Mouse (Mus musculus) C2C12 (cell line): ENCODE measurements around the gene Pbxip1. TPM values are rescaled to one million over a fixed set of nuclear protein-coding genes. Genes with fewer than 3 reads are reported as not detected.

Source experiments
- H3K27me3 ChIP-seq: one replicate; pipeline ENCODE4 v1.6.1; 2011; ENCODE audit not compliant: control insufficient read depth, insufficient read depth, insufficient read length
- H3K36me3 ChIP-seq: one replicate; pipeline ENCODE4 v1.6.1; 2011; ENCODE audit not compliant: control insufficient read depth, insufficient read depth
- H3K4me3 ChIP-seq: one replicate; pipeline ENCODE4 v1.5.1; 2011; ENCODE audit warnings: mild to moderate bottlenecking, control low read depth; ENCODE audit not compliant: poor library complexity, insufficient read depth, severe bottlenecking
- H3K79me2 ChIP-seq: one replicate; pipeline ENCODE4 v1.6.1; 2011; ENCODE audit not compliant: control insufficient read depth, insufficient read depth
- H3K79me3 ChIP-seq: one replicate; pipeline ENCODE4 v1.6.1; 2011; ENCODE audit warnings: low read depth, control low read depth
- H3ac ChIP-seq: one replicate; pipeline ENCODE3; 2011; ENCODE audit warnings: low read depth; ENCODE audit not compliant: control insufficient read depth, insufficient read length
- CEBPB ChIP-seq: IDR thresholded peaks from one replicate; pipeline ENCODE4 v1.6.1; 2011; ENCODE audit warnings: low read depth, mild to moderate bottlenecking, control low read depth, moderate library complexity
- CTCF ChIP-seq: IDR thresholded peaks from one replicate; pipeline ENCODE4 v1.5.1; 2011; ENCODE audit not compliant: control insufficient read depth, insufficient read depth, insufficient read length
- FOSL1 ChIP-seq: IDR thresholded peaks from one replicate; pipeline ENCODE4 v1.8.0; 2011; ENCODE audit warnings: mild to moderate bottlenecking, low read length; ENCODE audit not compliant: poor library complexity, insufficient read depth, severe bottlenecking
- MAX ChIP-seq: IDR thresholded peaks from one replicate; pipeline ENCODE4 v1.6.1; 2011; ENCODE audit warnings: mild to moderate bottlenecking, control low read depth
- MYOD1 ChIP-seq: IDR thresholded peaks from one replicate; pipeline ENCODE4 v1.6.1; 2011; ENCODE audit warnings: low read depth; ENCODE audit not compliant: control insufficient read depth, insufficient read length
- MYOG ChIP-seq: IDR thresholded peaks from one replicate; pipeline ENCODE4 v1.6.1; 2011; ENCODE audit not compliant: control insufficient read depth, insufficient read length; ENCODE audit errors: extremely low read depth
- USF1 ChIP-seq: IDR thresholded peaks from one replicate; pipeline ENCODE4 v1.6.1; 2011; ENCODE audit warnings: low read depth, mild to moderate bottlenecking, control low read depth, moderate library complexity
- polyA plus RNA-seq: library from polyadenylated mRNA; unstranded; fragments of >200 nt; fragmentation: generic; extraction: Trizol; gene quantifications from one replicate; pipeline ENCODE4 v1.2.1, GENCODE M21; 2012; ENCODE audit warnings: missing spikeins

The Pbxip1 gene
- polyA plus RNA-seq, 1 experiment, result 34.6 TPM

DNA sequence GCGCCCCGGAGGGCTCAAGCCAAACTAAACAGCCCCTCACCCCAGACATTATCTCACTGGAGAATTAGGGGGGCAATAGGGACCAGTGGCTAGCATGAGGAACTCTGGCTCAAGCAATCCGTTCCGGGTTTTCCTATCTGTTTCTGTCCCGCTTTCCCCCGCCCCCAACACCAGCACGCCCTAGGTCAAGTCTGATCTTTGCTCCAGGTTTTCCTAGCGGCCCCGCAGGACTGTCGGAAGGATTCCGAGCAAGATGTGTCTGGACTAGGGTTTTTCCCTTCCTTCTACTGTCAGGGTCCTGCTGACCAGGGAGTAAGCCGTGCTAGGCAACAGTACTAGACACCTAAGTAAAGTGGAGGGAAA, 41.6 kb upstream of the Pbxip1 start:
- H3K4me3 ChIP-seq, result peak overlapping the region; percentile 34
- H3K36me3 ChIP-seq, result no peaks in the 10 kb centered on the region
- peaks cover 31% of the 10 kb centered on the region for H3K79me2 ChIP-seq
- H3K79me3 ChIP-seq, result no peaks in the 10 kb centered on the region
- H3K27me3 ChIP-seq, result no peaks in the 10 kb centered on the region
- peak overlapping the region; percentile 56 for H3ac ChIP-seq
- no peak for TF ChIP-seq CEBPB
- peak; percentile 40 for TF ChIP-seq MAX

DNA sequence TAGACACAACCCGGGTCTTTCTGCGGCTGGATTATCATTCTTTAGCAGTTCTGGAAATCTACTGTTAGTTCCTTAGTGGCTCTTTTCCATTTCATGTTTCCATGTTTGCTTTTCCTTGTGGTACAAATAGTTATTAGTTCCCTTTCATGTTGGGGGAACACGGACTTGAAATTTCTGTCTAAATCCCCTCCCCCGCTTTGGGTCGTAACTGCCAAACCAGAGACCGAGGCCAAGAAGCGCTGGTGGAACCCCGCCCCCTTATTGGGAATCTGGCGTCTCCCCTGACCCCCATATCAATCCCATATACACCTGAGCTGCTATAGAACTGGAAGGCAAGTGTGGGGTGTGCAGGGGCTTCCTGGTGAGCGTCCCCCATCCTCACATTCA, 41.1 kb upstream of the Pbxip1 start:
- H3K36me3 ChIP-seq, result no peaks in the 10 kb centered on the region
- peak overlapping the region; percentile 56 for H3ac ChIP-seq
- TF ChIP-seq MYOG (no peak), MYOD1 (no peak), CEBPB (no peak), CTCF (no peak)
- no peaks in the 10 kb centered on the region for H3K79me3 ChIP-seq
- peak overlapping the region; percentile 34 for H3K4me3 ChIP-seq
- peaks cover 26% of the 10 kb centered on the region for H3K79me2 ChIP-seq
- no peaks in the 10 kb centered on the region for H3K27me3 ChIP-seq

DNA sequence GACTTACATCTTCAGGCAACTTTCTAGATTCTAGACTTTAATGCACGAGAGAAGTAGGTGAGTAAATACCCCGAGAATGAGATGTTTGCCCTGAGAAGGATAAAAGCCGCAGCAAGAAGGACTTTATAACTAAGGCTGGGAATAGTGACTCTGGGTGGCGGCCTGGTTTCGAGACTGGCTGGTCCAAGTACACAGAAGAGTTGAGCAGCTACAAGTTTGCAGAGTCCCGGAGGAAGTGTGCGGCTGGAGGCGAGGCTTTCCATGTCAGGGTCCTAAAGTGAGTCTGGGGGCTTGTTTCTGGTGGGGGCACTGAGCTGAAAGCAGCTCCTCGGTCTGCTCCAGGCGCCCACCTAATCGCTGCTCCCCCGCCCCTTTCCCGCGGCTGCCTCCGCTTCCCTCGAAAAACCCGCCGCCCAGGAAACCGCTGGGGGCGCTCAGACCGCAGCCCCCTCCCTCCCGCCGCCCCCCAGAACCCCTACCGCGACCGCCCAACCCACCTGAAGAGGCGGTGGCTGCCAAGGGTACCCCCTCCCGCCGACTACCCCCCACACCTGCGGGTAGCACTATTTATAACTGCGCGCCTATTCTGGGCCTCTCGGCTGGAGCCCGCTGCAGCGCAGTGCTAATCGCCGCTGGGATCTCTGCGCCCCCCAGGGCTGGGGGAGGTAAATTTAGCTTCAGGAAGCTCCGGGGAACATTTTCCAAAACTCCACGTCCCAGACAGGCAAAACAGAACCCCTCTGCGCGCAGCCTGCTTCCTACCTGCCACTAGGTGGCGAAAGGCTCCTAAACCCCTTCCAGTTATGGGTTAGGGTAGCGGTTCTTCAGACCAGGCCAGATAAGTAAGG, 40.5 kb upstream of the Pbxip1 start:
- Histone ChIP-seq H3K4me3 (peak overlapping the region; percentile 34), H3K79me3 (no peaks in the 10 kb centered on the region), H3K79me2 (peaks cover 20% of the 10 kb centered on the region), H3K27me3 (no peaks in the 10 kb centered on the region), H3K36me3 (no peaks in the 10 kb centered on the region), H3ac (peak overlapping the region; percentile 62)
- TF ChIP-seq USF1, result no peak
- TF ChIP-seq CTCF, result peak; percentile 82

DNA sequence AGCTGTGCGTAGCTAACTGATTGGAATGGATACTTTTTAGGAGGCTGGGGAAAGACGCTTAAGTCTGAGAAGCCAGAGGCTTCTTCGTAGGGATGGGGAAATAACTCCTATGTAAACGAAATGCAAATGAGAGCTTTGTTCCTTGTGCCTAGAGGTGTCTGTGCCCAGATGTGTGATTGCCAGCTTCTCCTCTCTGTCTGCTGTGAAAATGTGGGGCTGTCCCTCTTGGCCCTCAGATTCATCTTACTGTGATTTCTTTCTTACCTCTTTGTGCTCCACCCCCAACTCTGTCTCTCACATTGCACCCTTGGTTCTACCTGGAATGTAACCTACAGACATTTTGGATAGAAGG, 39.9 kb upstream of the Pbxip1 start:
- TF ChIP-seq CEBPB (no peak), FOSL1 (no peak), MYOG (no peak), CTCF (no peak), USF1 (no peak), MYOD1 (no peak), MAX (no peak)

DNA sequence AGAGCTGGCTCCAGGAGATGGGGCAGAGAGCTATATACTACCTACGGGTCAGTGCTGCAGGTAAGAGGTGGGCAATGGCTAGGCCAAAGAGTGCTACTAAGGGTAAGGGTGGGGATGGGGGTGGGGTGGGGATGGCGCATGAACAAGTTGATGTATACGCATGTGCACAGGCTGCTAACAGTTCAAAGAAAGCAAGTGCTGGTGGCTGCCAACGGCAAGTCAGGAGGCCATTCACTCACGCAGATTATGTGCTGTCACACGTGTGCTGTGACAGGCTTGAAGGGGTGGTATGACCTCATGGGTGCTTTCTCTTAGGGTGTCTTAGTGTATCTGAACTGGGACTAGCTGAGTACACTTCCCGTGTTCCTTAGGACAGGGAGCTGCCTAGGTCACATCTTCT, 35.2 kb upstream of the Pbxip1 start:
- H3K4me3 ChIP-seq, result no peak overlapping the region
- no peaks in the 10 kb centered on the region for H3K79me2 ChIP-seq
- peaks cover 17% of the 10 kb centered on the region for H3K36me3 ChIP-seq
- no peaks in the 10 kb centered on the region for H3K79me3 ChIP-seq
- H3K27me3 ChIP-seq, result no peaks in the 10 kb centered on the region
- no peak for TF ChIP-seq CTCF
- TF ChIP-seq FOSL1, result no peak
- no peak for TF ChIP-seq MYOG
- TF ChIP-seq MAX, result no peak
- no peak for TF ChIP-seq USF1
- TF ChIP-seq MYOD1, result no peak
- TF ChIP-seq CEBPB, result no peak
- H3ac ChIP-seq, result no peak overlapping the region

More for the DNA sequence above, 39.9 kb upstream of the Pbxip1 start:
- H3K79me2 ChIP-seq, result peaks cover 14% of the 10 kb centered on the region
- no peaks in the 10 kb centered on the region for H3K79me3 ChIP-seq
- H3ac ChIP-seq, result no peak overlapping the region
- no peak overlapping the region for H3K4me3 ChIP-seq
- no peaks in the 10 kb centered on the region for H3K27me3 ChIP-seq
- peaks cover 3% of the 10 kb centered on the region for H3K36me3 ChIP-seq

DNA sequence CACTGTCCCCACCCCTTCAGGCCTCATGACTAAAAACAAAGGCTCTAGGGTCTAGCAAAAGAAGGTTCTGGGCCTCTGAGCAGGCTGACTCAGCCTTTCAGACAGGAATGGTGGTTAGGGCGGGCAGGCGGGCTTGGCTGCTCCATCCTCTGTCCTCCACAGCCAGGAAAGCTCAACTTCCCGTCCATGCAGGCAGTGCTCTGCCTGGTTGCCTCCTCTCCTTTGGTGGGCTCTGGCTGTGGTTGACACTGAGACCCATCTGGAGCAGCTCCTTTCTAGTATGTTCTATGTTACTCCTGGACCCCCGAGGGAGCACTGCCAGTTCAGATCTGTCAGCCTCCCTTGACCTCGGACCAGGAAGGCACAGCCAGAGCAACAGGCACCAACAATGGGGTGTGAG, 33.8 kb upstream of the Pbxip1 start, which contains the start of gene Lenep:
Lenep (minus strand) TSS at position 101 of the 400 bp plus-strand sequence.
- H3K4me3 ChIP-seq, result no peak within 1 kb of the TSS
- H3K27me3 ChIP-seq, result no peaks in the 10 kb centered on the region
- no peak for TF ChIP-seq MYOD1
- TF ChIP-seq FOSL1, result no peak
- TF ChIP-seq USF1, result no peak
- no peak for TF ChIP-seq MAX
- no peak for TF ChIP-seq CEBPB
- no peak for TF ChIP-seq MYOG
- no peak for TF ChIP-seq CTCF
- H3K36me3 ChIP-seq, result peaks cover 17% of the 10 kb centered on the region
- no peaks in the 10 kb centered on the region for H3K79me3 ChIP-seq
- no peaks in the 10 kb centered on the region for H3K79me2 ChIP-seq
- H3ac ChIP-seq, result no peak within 1 kb of the TSS
